Mouse (Mus musculus) thymus, adult 2 months (tissue): ENCODE measurements around the gene Mfap2. TPM values are rescaled to one million over a fixed set of nuclear protein-coding genes. Genes with fewer than 3 reads are reported as not detected.

Source experiments
- DNase-seq: peaks from one replicate; pipeline ENCODE4 v3.0.0; 2021
- H3K27ac ChIP-seq: fragments of 200-500 bp; 2 replicates; pipeline ENCODE4 v1.5.1; 2012; ENCODE audit warnings: low read length, control low read depth; ENCODE audit not compliant: control insufficient read depth, insufficient read depth
- H3K27me3 ChIP-seq: fragments of 200-500 bp; 2 replicates; pipeline ENCODE4 v1.6.1; 2012; ENCODE audit warnings: mild to moderate bottlenecking, low read length, moderate library complexity, mixed read lengths; ENCODE audit not compliant: control insufficient read depth, insufficient read depth
- H3K36me3 ChIP-seq: fragments of 200-500 bp; 2 replicates; pipeline ENCODE4 v1.6.1; 2012; ENCODE audit warnings: mild to moderate bottlenecking, low read length, moderate library complexity; ENCODE audit not compliant: control insufficient read depth, insufficient read depth
- H3K4me1 ChIP-seq: fragments of 200-500 bp; replicated peaks from 2 replicates; pipeline ENCODE4 v1.6.1; 2012; ENCODE audit warnings: low read length; ENCODE audit not compliant: control insufficient read depth, insufficient read depth
- H3K4me3 ChIP-seq: fragments of 200-500 bp; 2 replicates; pipeline ENCODE4 v1.5.1; 2012; ENCODE audit warnings: mild to moderate bottlenecking, low read length, control low read depth, moderate library complexity; ENCODE audit not compliant: control insufficient read depth, insufficient read depth
- CTCF ChIP-seq: fragments of 200-500 bp; IDR thresholded peaks from 2 replicates; pipeline ENCODE4 v1.5.1; 2012; ENCODE audit warnings: mild to moderate bottlenecking, control low read depth, low read length, moderate library complexity, borderline replicate concordance; ENCODE audit not compliant: control insufficient read depth, poor library complexity, insufficient read depth; ENCODE audit errors: extremely low read depth
- POLR2A ChIP-seq: fragments of 200-500 bp; IDR thresholded peaks from 2 replicates; pipeline ENCODE4 v1.6.1; 2012; ENCODE audit warnings: mild to moderate bottlenecking, low read length, control low read depth, moderate library complexity; ENCODE audit not compliant: control insufficient read depth, poor library complexity, insufficient read depth; ENCODE audit errors: extremely low read depth
- WGBS: fragments of 180-500 bp; shearing (Covaris S2); methylation state at CpG from one replicate; pipeline ENCODE4 v1.1.7; 2018; 5-methylcytosine and 5-hydroxymethylcytosine counted together
- polyA plus RNA-seq: library from polyadenylated mRNA; depleted of rRNA; stranded (reverse); fragments of >200 nt; gene quantifications from 2 replicates; pipeline ENCODE4 v1.2.3, GENCODE M21; 2012; rRNA removed

Mfap2 gene
- polyA plus RNA-seq = 6.1 and 7.0 TPM in 2 replicates

DNA sequence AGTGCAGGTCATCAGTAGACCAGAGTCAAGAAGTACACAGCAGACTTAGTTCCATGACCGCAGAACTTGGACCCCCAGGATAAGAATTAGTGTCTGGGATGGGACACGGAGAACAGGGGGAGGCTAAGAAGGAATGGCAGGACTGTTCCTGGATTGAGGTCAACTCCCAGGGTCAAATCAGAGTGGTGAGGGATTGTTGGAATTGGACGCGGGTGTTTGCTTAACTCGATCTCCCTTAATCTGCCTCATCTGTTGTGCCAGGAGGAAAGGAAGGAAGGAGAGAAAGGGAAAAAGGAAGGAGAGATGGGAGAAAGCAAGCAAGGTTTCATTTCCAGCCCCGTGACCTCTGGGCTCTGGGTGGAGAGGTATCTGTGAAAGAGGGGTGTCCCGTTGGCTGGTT lies at the start of gene Mfap2:
Gene Mfap2 (plus strand): TSS at position 301 of the 400 bp plus-strand sequence.
- Histone ChIP-seq H3K36me3 (no peaks in the 10 kb centered on the region), H3K27ac (no peak within 1 kb of the TSS), H3K4me3 (peak within 1 kb of the TSS; percentile 18), H3K27me3 (peaks cover 3% of the 10 kb centered on the region; the same call in 1 of the 2 replicates), H3K4me1 (peaks cover 8% of the 10 kb centered on the region; the same call in 1 of the 2 replicates)
- DNase-seq = no peak
- no peak for TF ChIP-seq POLR2A
- WGBS = 37% methylated on average over 7 of the region's 7 CpGs

DNA sequence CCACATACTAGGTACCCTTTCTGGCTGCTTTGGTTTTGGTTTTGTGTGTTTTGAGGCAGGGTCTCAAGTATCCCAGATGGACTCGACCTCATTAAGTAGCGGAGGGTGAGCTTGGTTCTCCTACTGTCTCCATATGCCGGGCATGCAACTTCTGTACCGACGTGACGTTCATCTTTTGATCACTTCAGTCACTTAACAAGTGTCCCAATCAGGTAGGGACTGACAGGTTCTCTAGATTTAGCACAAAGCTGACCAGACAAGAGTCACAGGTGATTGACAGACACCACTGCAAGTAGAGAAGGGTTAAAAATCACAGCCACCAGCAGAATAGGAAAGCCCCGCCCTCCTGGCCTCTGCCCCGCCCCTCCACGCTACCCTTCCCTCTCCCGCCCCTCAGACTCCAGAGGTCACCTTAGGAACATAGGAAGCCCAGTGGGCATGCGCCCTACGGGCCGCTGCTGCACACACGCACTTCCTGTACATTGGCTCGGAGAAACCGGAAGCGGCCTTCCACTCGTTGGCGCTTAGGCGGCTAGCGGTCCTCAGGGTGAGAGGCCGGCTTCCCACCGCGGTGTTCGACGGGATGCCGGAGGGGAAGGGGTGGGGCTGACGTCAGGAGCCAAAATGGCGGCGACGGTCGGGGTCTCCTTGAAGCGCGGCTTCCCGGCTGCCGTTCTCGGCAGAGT lies 49.3 kb upstream of the Mfap2 start, which contains the start of gene Sdhb:
Gene Sdhb (plus strand): TSS at position 423 of the 686 bp plus-strand sequence.
- H3K27me3 ChIP-seq = no peaks in the 10 kb centered on the region

DNA sequence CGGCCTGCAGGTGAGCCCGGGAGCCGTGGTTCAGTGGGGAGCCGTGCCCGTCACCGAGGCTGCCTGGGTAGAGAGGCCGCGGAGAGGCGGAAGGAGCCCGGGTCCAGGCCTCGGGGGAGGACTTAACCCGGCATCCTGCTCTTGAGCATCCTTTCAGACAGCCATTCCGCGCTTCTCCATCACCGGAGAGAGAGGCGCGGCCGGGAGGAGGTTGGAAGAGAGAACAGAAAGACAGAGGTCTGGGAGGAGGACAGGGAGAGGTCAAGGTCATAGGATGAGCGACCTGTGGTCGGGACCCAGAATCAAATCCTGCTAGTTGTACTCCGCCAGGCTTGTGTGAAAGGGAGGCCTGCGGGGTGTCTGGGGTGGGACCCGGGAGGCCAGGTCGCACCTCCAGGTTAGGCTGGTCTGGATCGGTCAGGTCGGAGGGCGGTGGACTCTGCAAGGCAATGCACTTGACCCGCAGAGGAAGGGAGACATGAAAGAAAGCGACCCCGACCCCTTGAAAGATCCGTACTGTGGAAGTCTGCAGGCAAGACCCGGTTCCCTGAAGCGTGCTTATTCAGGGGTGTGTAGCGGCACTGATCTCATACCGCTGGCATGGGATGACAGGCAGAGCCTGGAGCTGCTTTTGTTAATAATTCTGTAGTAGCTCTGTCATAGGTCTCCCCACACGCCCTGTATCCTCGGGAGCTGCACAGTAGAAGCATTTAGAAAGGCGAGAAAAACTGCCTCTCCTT lies 48.6 kb upstream of the Mfap2 start:
- TF ChIP-seq CTCF (no peak), POLR2A (no peak)
- Histone ChIP-seq H3K36me3 (peaks cover 4% of the 10 kb centered on the region), H3K4me1 (peaks cover 32% of the 10 kb centered on the region), H3K4me3 (peak overlapping the region; percentile 82), H3K27ac (peak overlapping the region; percentile 24; the same call in 1 of the 2 replicates), H3K27me3 (no peaks in the 10 kb centered on the region)
- WGBS = 2% methylated on average over 38 of the region's 38 CpGs
- DNase-seq = no peak

More for the DNA sequence above, 49.3 kb upstream of the Mfap2 start, which contains the start of gene Sdhb:
- H3K36me3 ChIP-seq = no peaks in the 10 kb centered on the region
- peak within 1 kb of the TSS; percentile 24 for H3K27ac ChIP-seq
- peak within 1 kb of the TSS; percentile 82 for H3K4me3 ChIP-seq
- peak; percentile 46; the same call in 1 of the 2 replicates for TF ChIP-seq POLR2A
- peak; percentile 35; the same call in 1 of the 2 replicates for TF ChIP-seq CTCF
- peaks cover 32% of the 10 kb centered on the region for H3K4me1 ChIP-seq
- 5% methylated on average over 37 of the region's 37 CpGs for WGBS
- peak; percentile 93 for DNase-seq

DNA sequence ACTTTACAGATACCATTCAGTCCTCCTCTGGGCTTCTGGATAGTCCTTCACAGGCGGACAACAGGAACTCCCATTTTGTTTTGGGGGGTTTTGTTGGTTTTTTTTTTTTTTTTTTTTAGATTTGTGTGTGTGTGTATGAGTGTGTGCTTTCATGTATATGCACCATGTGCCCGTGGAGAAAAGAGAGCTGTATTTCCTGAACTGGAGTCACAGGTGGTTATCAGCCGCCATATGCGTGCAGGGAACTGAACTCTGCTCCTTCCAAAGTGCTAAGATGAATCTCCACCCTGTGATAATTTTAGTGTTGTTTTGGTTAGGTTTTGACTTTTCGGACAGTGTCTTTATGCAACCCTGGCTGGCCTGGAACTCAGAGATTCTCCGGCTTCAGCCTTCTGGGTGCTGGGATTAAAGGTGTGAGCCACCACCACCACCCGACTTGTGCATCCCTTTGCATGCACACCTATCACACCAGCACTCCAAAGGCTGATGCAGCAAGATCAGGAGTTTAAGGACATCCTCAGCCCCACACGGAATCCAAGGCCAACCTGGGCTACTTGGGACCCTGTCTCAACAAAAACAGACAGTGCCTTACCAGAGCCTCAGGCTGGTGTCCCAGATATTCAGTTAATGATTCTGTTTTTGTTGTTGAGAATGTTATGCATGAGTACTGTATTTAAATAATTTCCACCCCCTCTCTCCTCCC lies 47.9 kb upstream of the Mfap2 start:
- no peak overlapping the region; the same call in 1 of the 2 replicates for H3K4me3 ChIP-seq
- WGBS = 61% methylated on average over 8 of the region's 8 CpGs
- no peaks in the 10 kb centered on the region for H3K27me3 ChIP-seq
- peaks cover 25% of the 10 kb centered on the region for H3K4me1 ChIP-seq
- no peak for DNase-seq
- H3K27ac ChIP-seq = no peak overlapping the region
- TF ChIP-seq POLR2A (no peak), CTCF (no peak)
- H3K36me3 ChIP-seq = peaks cover 5% of the 10 kb centered on the region

DNA sequence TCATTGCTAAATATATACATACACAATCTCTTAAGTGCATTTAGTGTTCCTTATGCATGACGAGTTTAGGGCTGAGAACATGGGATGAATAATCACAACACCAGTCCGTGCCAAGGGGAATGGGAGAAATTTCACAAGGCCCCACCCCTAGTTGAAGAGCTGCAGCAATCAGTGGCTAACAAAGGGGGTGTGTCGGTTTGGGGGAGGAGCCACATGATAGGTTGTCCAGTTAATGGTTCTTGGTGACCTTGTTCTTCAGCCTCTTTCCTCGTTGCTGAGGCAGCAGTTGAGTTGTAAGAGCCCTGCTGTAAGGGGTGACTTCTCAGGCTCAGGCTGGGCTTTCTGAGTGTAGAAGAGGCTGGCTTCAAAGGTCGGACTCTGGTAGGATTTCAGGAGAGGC lies 47.3 kb upstream of the Mfap2 start:
- Histone ChIP-seq H3K27me3 (no peaks in the 10 kb centered on the region), H3K4me1 (peaks cover 21% of the 10 kb centered on the region), H3K4me3 (no peak overlapping the region), H3K36me3 (peaks cover 5% of the 10 kb centered on the region), H3K27ac (no peak overlapping the region)
- no peak for DNase-seq
- TF ChIP-seq POLR2A (no peak), CTCF (no peak)
- 80% methylated on average over 5 of the region's 5 CpGs for WGBS
